Mouse (Mus musculus) gonadal fat pad, adult 2 months (tissue): ENCODE data around the gene Cachd1. TPM values are rescaled to one million over a fixed set of nuclear protein-coding genes. Genes with fewer than 3 reads are reported as not detected.

ENCODE experiments used
- DNase-seq: peaks from one replicate; pipeline ENCODE4 v3.0.0-alpha.2; 2012; ENCODE audit warnings: low read depth
- polyA plus RNA-seq: library from polyadenylated mRNA; depleted of rRNA; stranded (reverse); fragments of >200 nt; gene quantifications from 2 replicates; pipeline ENCODE4 v1.2.3, GENCODE M21; 2012

Cachd1 gene
- polyA plus RNA-seq, 1 experiment = 81.0 TPM

GRCm38 (mm10) chr4:100865423-100865822 lies 88.9 kb downstream of the Cachd1 start:
- DNase-seq = no peak

DNA sequence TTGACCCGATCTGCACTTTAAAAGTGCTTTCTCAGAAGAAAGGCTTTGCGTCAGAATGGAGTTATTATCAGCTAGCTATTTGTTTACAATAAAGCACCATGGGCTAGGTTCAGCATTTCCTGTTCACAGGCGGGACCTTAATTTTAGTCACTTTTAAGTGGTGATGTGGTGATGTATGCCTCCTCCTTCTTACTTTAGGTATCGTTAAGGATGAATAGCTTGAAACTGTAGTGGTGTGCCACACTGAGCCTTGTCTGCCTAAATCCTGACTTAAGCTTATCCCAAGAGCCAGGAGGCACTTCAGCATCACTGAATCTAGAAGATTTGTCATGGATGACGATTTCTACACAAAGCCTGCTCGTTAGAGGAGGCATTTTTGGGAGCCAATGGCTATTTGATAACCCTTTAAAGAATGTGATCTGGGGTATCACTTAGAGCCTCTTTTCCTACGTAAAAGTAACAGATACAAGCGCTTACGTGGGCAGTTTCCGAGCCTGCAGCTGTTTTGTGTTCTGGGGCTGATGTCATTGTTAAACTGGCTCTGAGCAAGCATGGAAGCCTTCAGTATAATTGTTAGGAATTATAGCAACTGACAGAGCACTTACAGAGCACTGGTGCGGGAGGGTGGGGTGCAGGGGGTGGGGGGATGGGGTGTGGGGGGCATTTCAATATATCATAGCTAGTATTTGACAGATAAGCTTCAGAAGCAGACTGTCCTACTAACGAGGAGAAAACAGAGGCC lies 89.7 kb downstream of the Cachd1 start:
- DNase-seq = no peak

GRCm38 (mm10) chr4:100877351-100877750 lies 100.9 kb downstream of the Cachd1 start:
- no peak for DNase-seq

GRCm38 (mm10) chr4:100879414-100879813 lies 102.9 kb downstream of the Cachd1 start:
- DNase-seq = no peak

DNA sequence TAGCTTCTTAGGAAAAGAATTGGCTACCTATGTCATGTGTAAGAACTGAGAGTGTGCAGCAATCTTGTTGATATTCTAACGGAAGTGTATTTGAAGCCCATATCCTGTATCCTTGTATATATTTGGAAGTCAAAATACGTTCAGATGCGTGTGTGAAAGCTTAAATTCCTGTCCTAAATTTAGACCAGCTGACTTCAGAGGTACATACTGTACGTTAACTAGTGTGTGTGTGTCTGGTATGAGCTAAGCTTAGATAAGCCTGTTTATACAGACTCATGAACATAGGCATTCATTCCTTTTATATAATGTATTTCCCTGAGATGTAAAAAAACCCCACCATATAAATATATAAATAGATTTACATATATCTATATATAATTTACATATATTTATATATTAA lies 103.6 kb downstream of the Cachd1 start:
- DNase-seq = no peak

DNA sequence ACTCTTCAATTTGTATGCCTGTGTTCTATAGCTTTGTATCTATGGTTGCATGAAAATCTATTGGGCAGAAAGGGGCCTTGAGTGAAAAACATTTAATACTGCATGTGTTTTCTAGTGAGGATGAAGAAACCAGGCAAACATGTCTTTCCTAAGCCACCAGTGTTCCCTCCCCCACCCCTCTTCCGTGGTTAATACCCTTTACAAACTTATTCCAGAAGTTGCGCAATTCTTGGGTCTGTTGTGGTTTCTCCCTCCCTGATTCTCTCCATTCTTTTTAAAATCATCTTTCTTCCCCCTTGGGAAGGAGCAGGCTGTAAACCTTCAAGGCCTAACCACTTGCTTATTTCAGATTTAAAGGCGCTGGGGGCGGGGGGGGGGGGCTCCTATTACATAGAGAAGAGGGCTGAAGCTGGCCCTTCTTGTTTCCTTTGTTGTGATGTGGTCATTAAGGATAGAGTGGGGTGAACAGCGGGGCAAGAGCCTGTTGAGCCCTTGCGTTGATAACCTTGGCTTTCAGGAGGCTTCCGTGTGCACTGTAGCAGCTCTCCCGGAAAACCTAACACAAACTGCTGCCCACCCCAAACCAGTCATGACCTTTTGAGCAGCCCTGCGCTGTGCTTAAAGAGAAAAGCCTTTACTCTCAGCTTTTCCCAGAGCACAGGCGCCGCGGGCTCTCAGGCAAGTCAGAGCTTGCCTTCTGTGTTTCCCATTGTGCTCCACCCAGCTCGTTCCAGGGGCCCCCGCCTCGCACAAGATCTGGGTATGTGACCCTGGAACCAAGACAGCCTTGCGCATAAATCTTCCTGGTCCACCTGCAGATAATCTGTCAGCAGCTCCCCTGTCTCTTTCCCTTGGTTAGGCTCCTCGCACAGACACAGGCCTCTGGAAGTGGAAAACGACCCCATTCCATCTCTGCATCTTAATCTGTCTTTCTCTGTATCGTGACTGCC lies 109.6 kb downstream of the Cachd1 start:
- peak; percentile 33 for DNase-seq

GRCm38 (mm10) chr4:100886743-100887416 lies 110.4 kb downstream of the Cachd1 start:
- no peak for DNase-seq

DNA sequence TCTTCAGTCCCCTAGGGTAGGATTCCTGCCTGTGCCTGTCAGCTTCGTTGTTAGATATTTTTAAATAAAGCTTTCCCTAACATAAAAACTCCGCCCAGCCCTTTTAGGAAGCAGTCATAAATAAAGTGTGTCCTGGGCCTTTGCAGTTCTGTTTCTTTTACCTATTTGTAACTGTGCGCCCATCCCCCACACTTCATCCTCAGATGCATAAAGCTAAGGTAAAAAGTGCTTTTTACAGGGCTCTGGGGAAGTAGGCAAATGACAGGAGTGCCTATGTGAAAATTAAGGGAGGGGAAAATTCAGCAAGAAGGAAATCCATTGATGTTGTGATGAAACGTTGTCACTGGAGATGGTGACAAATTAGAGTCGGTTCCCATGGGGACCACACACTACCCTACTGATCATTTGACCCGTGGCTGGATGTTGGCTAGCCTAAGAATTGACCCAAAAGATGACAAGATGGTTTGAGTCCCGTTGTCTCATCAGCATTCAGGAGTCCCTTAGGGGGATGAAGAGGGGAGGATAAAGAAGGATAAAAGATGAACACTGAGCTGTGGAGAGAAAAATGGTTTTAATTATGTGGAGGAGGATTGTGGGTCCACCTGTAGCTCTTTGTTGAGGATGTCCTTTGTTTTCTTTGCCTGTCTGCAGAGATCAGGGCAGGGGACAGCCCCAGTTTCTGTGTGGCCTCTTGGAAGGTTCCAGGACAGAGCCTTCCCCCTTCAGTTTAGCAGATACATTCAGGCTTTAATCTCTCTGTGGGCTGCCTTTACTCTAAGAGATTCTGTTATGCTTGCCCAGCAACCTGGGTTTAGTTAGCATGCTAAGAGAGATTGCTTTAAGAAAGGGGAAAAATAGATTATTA lies 113.9 kb downstream of the Cachd1 start:
- DNase-seq = no peak

DNA sequence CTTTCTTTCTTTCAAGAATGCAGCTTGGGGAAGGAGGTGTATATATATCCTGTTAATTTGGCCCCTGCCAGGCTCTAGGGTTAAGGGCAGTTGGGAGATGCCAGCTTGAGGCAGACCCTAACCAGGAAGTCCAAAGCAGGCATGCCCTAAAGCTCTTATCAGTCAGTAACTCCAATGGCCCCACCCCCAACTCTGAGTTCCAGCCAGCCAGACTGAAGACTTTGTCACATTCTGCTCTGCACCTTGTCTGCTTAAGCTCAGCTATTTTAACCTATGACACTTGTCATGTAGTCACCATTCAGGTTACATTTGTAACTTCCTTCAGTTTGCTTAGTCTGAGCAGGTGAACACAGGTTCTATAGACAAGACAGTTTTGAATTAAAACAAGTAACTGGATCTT lies 117.3 kb downstream of the Cachd1 start:
- no peak for DNase-seq

DNA sequence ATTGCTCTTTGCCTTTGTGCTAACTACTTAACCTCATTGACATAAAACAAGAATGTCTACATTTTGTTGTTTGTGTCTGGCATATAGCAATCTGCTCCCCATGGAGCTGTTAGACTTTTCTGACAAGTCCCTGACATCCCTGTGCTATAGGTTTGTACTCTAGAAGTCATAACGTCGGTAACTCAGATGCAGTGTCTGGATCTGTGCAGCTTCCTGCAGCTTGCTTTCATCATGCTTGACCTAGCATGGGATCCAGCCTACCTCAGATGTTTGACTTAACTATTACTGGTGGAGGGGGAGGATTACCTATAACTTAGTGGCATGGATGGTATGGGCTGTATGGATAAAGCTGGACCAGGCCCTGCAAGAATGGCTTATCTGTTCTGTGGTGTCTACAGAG lies 117.7 kb downstream of the Cachd1 start:
- no peak for DNase-seq

DNA sequence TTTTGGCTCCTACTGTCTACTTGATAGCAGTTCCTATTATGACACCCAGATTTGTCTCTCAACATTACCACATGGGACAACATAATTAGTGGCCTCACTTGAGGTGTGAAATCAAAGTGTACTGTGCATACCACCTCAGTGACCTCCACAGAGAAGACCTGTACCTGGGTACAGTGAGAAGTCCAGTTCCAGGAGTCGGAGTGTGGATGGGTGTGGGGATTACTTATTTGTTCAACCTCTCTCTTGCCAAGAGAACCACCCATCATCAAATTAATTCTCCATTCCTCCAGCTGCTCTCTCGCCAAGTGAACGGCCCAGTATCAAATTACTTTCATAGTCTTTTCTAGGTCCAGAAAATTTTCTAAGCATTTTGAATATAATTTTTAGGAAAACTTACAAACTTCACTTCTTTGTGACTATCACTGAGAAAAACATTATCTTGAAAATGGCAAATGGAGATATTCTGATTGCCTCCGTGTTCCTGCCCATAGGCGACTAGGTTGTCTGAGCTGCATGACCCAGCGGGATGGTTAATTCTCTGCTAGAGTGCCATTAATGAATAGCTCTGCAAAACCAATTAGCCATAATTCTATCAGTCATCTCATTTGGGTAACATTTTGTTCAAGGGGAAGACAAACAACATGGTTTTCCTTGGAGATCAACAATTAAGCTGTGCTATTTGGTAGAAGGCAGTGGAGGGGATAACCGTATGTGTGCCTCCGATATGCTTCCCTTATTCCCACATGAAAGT lies 120.0 kb downstream of the Cachd1 start:
- DNase-seq = no peak

GRCm38 (mm10) chr4:100897943-100898342 lies 121.5 kb downstream of the Cachd1 start:
- no peak for DNase-seq

DNA sequence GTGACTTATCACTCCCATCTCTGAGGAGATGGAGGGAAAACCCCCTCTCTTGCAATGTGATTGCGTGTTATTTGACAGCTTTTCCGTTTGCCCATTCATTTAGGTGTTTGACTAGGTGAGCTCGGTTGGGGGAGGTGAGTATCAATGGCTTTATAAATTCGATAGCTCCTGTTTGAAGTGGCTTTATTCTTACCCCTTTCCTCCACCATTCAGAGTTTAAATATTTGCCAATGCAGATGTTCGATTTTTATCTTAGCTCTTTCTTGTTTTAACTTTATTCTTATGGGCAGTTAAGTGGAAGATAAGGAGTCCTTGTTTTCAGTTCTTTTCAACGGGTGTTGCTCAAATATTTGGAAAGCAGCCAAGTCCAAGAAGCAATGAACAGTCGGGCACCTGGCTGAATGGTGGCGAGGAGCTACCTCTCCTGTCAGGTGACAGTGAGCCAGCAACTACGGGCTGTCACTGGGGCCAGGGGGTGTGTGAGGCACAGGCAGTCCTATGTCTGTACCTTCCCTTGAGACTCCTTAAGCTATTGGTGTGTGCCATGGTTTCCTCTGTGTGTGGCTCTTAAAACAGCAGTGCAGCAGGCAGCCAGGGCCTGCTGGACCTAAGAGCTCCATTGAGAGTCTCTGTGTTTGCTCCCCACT lies 133.3 kb downstream of the Cachd1 start:
- DNase-seq = no peak

- no peak for DNase-seq
These were observed 134.3 kb downstream of the Cachd1 start for GRCm38 (mm10) chr4:100910605-100911330.

DNA sequence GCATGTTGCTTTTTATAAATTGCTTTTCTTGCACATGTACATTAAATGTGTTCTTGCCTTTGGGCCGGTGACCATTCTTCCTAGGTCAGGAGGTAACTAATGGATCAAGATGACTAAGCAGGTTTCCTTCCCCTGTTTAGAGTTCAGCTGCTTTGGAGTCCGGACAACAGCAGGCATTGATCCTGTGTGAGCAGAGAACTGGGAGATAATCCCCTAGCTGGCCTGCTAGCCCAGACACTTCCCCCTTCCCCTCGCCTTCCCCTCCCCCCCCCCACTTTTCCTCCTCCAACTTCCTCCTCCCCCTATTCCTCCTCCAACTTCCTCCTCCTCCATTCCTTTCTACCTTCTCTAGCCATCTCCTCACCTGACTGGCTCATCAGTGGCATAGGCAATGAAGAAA lies 135.2 kb downstream of the Cachd1 start:
- no peak for DNase-seq

DNA sequence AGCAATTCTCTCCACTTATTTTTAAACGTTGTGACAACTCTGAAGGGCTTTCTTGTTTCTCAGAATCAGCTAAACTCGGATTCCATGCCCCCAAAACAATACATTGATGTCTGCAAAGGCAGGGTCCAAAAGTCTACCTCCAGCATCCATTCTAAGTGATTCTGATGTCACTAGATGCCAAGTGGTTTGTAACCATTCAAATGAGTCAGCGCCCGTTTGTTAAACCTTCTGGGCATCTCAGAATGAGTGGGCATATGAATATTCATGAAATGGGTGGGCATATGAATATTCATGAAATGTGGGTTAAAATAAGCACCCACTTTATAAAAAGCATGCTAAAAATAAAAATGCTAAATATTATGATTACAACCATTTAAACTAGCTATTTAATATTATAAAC lies 137.2 kb downstream of the Cachd1 start:
- DNase-seq = no peak

DNA sequence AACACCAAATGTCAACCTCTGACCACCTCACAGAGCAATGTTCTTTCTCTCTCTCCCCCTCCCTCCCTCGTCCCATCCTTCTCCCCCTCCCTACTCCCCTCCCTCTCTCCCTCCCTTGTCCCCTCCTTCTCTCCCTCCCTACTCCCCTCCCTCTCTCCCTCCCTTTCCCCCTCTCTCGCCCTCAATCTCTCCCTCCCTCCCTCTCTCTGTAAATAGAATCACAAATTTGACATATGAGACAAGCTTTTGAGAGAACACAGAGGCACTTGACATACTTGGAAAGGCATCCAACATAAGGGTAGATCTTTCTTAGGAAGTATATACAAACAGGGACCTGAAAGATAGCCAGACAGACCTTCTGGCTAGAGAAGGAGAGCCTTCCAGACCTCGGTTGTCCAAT lies 138.1 kb downstream of the Cachd1 start:
- no peak for DNase-seq

DNA sequence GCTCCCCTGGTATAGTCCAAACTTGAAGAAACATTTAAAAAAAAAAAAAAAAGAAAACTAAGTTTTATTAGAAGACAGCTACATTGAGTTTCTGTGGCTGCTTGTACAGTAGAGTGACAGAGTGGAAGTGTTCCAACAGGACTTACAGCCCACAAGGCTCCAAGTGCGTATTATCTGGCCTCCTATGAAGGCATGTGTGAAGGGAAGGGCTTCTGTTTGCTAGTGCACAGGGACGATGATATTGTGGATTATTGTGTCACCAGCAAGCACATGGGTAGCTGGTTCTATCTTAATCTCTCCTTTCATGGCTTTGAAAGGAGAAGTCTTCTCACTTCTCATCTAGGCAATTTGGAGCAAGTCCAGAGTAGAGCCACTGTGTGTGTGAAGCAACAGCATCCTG lies 138.6 kb downstream of the Cachd1 start:
- no peak for DNase-seq

GRCm38 (mm10) chr4:100917511-100917910 lies 141.0 kb downstream of the Cachd1 start:
- no peak for DNase-seq
